Mouse (Mus musculus): Measurements from ENCODE around the gene Dnajb1. TPM values are rescaled to one million over a fixed set of nuclear protein-coding genes. Genes with fewer than 3 reads are reported as not detected.

The Dnajb1 gene
- 29.9 and 33.0 TPM in 2 replicates for polyA plus RNA-seq (2012; rRNA removed)

DNA sequence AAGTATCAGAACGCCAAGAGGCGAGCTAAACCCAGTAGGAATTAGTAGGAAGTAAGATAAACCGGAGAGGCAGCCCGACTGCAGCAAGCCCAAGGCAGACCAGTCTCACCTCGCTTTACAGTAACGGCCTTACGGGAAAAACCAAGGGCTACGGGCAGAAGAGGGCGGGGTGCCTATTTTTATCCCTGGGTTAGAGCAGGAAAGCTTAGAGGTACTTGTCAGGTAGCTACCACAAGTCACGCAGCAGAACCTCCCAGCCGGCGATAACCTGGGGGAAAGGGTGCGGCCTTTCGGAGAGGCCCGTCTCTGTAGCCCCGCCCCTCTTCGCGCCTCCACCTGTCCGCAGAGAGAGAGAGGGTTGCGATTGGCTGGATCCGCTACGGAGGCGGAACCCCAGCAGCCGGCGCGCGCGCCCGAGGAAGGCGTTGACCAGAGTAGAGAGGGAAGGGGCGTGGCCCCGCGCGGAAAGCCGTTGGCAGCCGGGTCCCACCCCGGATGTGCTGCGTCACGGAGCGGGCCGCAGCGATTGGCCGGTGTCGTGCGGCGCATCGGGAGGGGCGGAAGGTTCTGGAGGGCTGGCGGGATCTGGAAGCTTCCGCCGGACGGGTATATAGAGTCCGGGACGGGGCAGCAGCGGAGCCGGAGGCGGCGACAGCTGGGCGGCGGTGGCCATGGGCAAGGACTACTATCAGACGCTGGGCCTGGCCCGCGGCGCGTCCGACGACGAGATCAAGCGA lies at the start of gene Dnajb1, which contains the start of gene Tecr:
Dnajb1 (plus strand) TSS at position 533 of the 737 bp plus-strand sequence.
Tecr (minus strand) TSS at position 311 of the 737 bp plus-strand sequence.
- H3K4me1 ChIP-seq (ENCODE audit: control insufficient read depth, insufficient read depth, low read length), result peaks cover 7% of the 10 kb centered on the region
- TF ChIP-seq CTCF (IDR thresholded peaks at IDR 0.05; ENCODE audit: borderline replicate concordance, insufficient read depth, low read depth, low read length) (no peak), POLR2A (IDR thresholded peaks at IDR 0.05; ENCODE audit: borderline replicate concordance, insufficient read depth, low read length) (peak; percentile 67)
- peak within 1 kb of the TSS; percentile 85 for H3K27ac ChIP-seq (ENCODE audit: insufficient read depth, low read length)
- H3K4me3 ChIP-seq (replicated peaks; ENCODE audit: insufficient read depth, low read depth, low read length), result peak within 1 kb of the TSS; percentile 85
- DNase-seq, result peak; percentile 100
- no peaks in the 10 kb centered on the region for H3K27me3 ChIP-seq (ENCODE audit: control insufficient read depth, insufficient read depth, low read length)
- under 1% methylated on average over 69 of the region's 69 CpGs for WGBS

DNA sequence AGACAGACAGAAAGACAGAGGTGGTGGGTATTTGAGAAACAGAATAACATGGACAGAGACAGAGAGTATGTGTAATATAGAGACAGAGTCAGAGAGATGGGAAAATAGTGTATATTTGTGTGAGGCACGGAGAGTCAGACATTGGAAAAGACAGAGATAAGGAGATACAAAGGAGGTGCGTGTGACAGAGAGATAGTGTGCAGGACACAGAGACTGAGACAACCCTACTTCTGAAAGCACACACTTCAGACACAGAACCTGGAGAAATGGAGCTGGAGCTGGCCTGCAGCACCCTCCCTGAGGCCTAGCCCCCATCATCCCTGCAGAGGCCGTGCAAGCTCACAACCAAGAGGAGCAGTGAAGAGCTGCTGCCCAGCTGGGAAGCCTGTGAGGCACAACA lies 45.3 kb upstream of the Dnajb1 start:
- 79% methylated on average over 3 of the region's 3 CpGs for WGBS
- TF ChIP-seq POLR2A (IDR thresholded peaks at IDR 0.05; ENCODE audit: borderline replicate concordance, insufficient read depth, low read length) (no peak), CTCF (IDR thresholded peaks at IDR 0.05; ENCODE audit: borderline replicate concordance, insufficient read depth, low read depth, low read length) (no peak)
- Histone ChIP-seq H3K4me3 (replicated peaks; ENCODE audit: insufficient read depth, low read depth, low read length) (no peak overlapping the region), H3K27ac (ENCODE audit: insufficient read depth, low read length) (no peak overlapping the region), H3K27me3 (ENCODE audit: control insufficient read depth, insufficient read depth, low read length) (no peaks in the 10 kb centered on the region), H3K4me1 (ENCODE audit: control insufficient read depth, insufficient read depth, low read length) (no peaks in the 10 kb centered on the region; the same call in 1 of the 2 replicates)
- no peak for DNase-seq

DNA sequence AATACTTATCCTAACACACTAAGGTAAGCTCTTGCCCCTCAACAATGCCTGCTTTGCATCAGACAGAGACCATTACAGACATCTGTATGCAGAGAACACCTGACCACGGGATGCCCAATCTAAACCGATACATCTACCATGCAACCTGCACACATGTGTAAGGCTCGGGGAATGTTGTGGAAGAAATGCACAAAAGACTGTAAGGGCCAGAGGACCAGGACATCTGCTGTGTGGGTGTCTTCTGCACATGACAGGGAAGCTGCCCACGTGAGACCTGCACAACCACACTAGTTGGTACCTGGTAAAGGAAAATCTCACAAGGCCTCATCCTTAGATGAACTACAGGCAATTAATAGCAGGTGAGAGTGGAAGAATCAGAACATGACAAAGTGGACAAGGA lies 44.7 kb upstream of the Dnajb1 start:
- no peak for DNase-seq
- Histone ChIP-seq H3K4me3 (replicated peaks; ENCODE audit: insufficient read depth, low read depth, low read length) (no peak overlapping the region), H3K27ac (ENCODE audit: insufficient read depth, low read length) (no peak overlapping the region), H3K27me3 (ENCODE audit: control insufficient read depth, insufficient read depth, low read length) (no peaks in the 10 kb centered on the region), H3K4me1 (ENCODE audit: control insufficient read depth, insufficient read depth, low read length) (peaks cover 2% of the 10 kb centered on the region)
- TF ChIP-seq CTCF (IDR thresholded peaks at IDR 0.05; ENCODE audit: borderline replicate concordance, insufficient read depth, low read depth, low read length) (no peak), POLR2A (IDR thresholded peaks at IDR 0.05; ENCODE audit: borderline replicate concordance, insufficient read depth, low read length) (no peak)
- 61% methylated on average over 4 of the region's 4 CpGs for WGBS

DNA sequence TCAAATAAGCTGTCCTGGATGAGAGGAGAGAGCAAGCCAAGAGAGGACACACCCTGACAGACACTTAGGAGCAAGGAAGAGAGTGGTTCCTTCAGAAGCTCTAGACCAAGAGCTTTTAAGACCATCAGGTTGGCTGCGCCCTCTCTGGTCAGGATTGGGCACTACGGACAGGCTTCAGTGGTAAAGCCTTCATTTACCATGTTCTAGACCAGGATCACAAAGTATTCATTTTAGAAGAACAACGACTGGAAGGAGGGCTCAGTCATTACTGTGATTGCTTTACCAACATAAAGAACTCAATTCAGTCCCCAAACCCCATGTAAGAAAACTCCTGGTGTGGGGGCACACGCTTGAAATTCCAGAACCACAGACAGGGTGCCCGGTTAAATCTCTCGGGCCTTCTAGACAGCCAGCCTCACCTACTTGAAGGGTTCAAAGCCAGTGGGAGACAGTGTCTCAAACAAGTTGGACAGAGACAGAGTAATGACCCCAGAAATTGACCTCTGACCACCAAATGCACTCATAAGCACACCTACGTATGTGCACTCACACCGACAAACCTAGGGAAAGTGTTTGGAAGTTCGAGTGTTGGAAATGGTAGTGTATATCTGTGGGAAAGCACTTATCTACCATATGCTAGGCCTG lies 42.1 kb upstream of the Dnajb1 start:
- H3K4me1 ChIP-seq (ENCODE audit: control insufficient read depth, insufficient read depth, low read length), result peaks cover 5% of the 10 kb centered on the region
- no peak overlapping the region for H3K4me3 ChIP-seq (replicated peaks; ENCODE audit: insufficient read depth, low read depth, low read length)
- H3K27ac ChIP-seq (ENCODE audit: insufficient read depth, low read length), result no peak overlapping the region
- 77% methylated on average over 9 of the region's 9 CpGs for WGBS
- no peak for TF ChIP-seq POLR2A (IDR thresholded peaks at IDR 0.05; ENCODE audit: borderline replicate concordance, insufficient read depth, low read length)
- TF ChIP-seq CTCF (IDR thresholded peaks at IDR 0.05; ENCODE audit: borderline replicate concordance, insufficient read depth, low read depth, low read length), result peak; percentile 24; the same call in 1 of the 2 replicates
- DNase-seq, result peak; percentile 17 to 29
- H3K27me3 ChIP-seq (ENCODE audit: control insufficient read depth, insufficient read depth, low read length), result no peaks in the 10 kb centered on the region

DNA sequence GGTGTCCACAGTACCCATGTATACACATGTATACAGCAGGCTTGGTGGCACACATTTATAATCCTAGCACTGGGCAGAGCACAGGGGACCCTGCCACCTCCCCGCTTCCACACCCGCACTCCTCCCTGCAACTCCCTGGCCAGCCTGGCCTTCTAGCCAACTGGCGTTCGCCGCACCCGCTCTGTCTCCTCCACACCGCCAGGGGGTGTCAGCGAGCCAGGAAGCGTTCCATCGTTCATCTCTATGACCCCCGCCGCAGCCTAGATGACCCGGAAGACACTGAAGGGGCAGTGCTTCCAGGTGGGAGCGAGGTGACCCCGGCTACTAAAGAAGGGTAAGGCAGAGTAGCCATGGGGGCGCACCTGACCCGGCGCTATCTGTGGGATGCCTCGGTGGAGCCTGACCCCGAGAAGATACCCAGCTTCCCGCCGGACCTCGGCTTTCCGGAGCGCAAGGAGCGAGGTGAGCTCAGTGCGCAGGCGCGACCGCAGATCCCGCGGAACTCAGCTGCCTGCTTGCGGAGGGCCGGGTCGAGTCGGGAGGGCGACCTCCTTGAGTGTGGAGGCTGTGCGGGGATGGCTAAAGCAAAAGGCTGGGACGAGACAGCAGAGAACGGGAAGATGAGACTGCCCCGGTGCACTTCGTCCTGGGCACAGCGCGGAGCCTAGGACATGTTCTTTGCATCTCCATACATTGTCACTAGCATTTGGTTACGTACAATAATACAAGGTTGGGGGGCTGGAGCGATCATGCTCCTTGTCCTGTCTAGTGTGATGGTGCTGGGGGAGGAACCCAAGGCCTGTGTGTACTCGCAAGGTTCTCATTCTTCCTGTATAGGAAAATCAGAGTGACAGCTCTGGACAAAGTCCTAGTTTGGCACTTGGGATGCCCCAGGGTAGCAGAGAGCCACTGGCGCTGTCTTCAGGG lies 41.3 kb upstream of the Dnajb1 start, which contains the start of gene Ndufb7:
Ndufb7 (plus strand) TSS at position 203 of the 927 bp plus-strand sequence.
- DNase-seq, result peak; percentile 95 to 99
- TF ChIP-seq CTCF (IDR thresholded peaks at IDR 0.05; ENCODE audit: borderline replicate concordance, insufficient read depth, low read depth, low read length), result peak; percentile 92
- peak; percentile 22; the same call in 1 of the 2 replicates for TF ChIP-seq POLR2A (IDR thresholded peaks at IDR 0.05; ENCODE audit: borderline replicate concordance, insufficient read depth, low read length)
- Histone ChIP-seq H3K27ac (ENCODE audit: insufficient read depth, low read length) (peak within 1 kb of the TSS; percentile 89), H3K4me1 (ENCODE audit: control insufficient read depth, insufficient read depth, low read length) (peaks cover 5% of the 10 kb centered on the region), H3K27me3 (ENCODE audit: control insufficient read depth, insufficient read depth, low read length) (no peaks in the 10 kb centered on the region), H3K4me3 (replicated peaks; ENCODE audit: insufficient read depth, low read depth, low read length) (peak within 1 kb of the TSS; percentile 83)
- under 1% methylated on average over 48 of the region's 48 CpGs for WGBS

DNA sequence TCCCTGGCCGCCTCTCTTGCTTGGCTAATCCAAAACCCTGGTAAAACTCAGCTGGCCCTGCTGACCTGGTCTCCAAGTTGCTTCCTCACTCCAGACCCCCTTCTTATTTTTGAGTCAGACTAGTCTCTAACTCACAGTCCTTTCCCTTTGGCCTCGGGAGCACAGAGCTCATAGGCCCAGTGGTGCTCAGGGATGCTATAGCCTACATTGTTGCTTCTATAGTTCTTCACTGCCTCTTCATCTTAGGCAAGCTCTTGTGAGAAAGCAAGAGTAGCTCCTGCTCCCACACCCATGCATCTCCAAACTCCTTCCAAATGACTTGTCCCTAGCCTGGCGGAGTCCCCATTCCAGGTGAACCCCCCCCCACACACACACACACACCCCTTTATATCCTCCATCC lies 40.3 kb upstream of the Dnajb1 start:
- H3K4me3 ChIP-seq (replicated peaks; ENCODE audit: insufficient read depth, low read depth, low read length), result peak overlapping the region; percentile 83
- H3K27ac ChIP-seq (ENCODE audit: insufficient read depth, low read length), result no peak overlapping the region
- WGBS, result 39% methylated on average over 3 of the region's 3 CpGs
- TF ChIP-seq POLR2A (IDR thresholded peaks at IDR 0.05; ENCODE audit: borderline replicate concordance, insufficient read depth, low read length), result no peak
- TF ChIP-seq CTCF (IDR thresholded peaks at IDR 0.05; ENCODE audit: borderline replicate concordance, insufficient read depth, low read depth, low read length), result no peak
- DNase-seq, result peak; percentile 9 to 15
- H3K4me1 ChIP-seq (ENCODE audit: control insufficient read depth, insufficient read depth, low read length), result peaks cover 5% of the 10 kb centered on the region
- H3K27me3 ChIP-seq (ENCODE audit: control insufficient read depth, insufficient read depth, low read length), result no peaks in the 10 kb centered on the region

DNA sequence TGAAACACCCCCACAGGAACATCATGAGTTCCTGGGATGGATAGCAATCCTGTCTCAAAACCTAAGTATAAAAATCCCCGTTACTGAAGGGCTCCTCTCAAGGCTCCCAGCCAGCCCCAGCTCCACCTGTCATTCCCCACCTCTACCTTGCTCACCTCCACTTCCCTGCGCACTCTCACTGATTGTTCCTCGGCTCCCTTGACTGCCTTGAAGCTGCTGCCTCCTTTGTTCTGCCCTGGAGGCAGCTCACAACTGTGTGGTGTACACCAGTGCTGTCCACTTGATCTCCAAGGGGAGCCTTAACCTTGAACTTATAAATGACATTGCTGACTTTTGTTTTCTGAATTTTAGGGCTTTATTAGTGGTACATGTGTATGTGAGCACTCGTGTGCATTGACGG lies 39.9 kb upstream of the Dnajb1 start:
- no peaks in the 10 kb centered on the region for H3K27me3 ChIP-seq (ENCODE audit: control insufficient read depth, insufficient read depth, low read length)
- TF ChIP-seq POLR2A (IDR thresholded peaks at IDR 0.05; ENCODE audit: borderline replicate concordance, insufficient read depth, low read length) (no peak), CTCF (IDR thresholded peaks at IDR 0.05; ENCODE audit: borderline replicate concordance, insufficient read depth, low read depth, low read length) (no peak)
- H3K4me3 ChIP-seq (replicated peaks; ENCODE audit: insufficient read depth, low read depth, low read length), result no peak overlapping the region
- H3K4me1 ChIP-seq (ENCODE audit: control insufficient read depth, insufficient read depth, low read length), result peaks cover 5% of the 10 kb centered on the region
- 57% methylated on average over 5 of the region's 5 CpGs for WGBS
- H3K27ac ChIP-seq (ENCODE audit: insufficient read depth, low read length), result no peak overlapping the region
- DNase-seq, result peak; percentile 7 to 20
